Mouse (Mus musculus) bone marrow macrophage, adult 2 months (primary cell): ENCODE results near the gene Dtd1.

ENCODE experiments used
- CTCF ChIP-seq: IDR thresholded peaks from 2 replicates; pipeline ENCODE4 v1.5.1; 2012; ENCODE audit warnings: low read depth, mild to moderate bottlenecking, low read length, moderate library complexity
- POLR2A ChIP-seq: IDR thresholded peaks from 2 replicates; pipeline ENCODE4 v1.6.1; 2012; ENCODE audit warnings: mild to moderate bottlenecking, low read depth, low read length, borderline replicate concordance

GRCm38 (mm10) chr2:144769556-144769955, 169.9 kb downstream of the Dtd1 start:
- TF ChIP-seq POLR2A (no peak), CTCF (no peak)
